Comparison of ENCODE assay signal across 8 mouse cellular contexts in genomic region chr17:50189381-50190012, GRCm38 (mm10). TPM values are rescaled to one million over a fixed set of nuclear protein-coding genes. Genes with fewer than 3 reads are reported as not detected.
A peak's percentile ranks its signal among the peaks of the same experiment; 100 is the strongest.
DNase-seq lines count a peak whose midpoint lies in the region; ATAC-seq and TF ChIP-seq lines count a peak whose summit lies in the region.

No protein-coding gene starts in this region.

- H3K27me3 ChIP-seq in MEL (ENCODE audit: control insufficient read depth in 1 of 2, insufficient read depth in 2 of 2, low read length in 2 of 2) = no peaks in the 10 kb centered on the region
- H3K27me3 ChIP-seq in forebrain, embryonic 16.5 days (replicated peaks; ENCODE audit: control insufficient read depth, insufficient read depth, low read length) = peaks cover 8% of the 10 kb centered on the region

- peak; percentile 48 to 78 (median 69); a peak in 5 of 6 replicates for TF ChIP-seq CTCF in MEL (IDR thresholded peaks at IDR 0.05 in 2 of 3, conservative IDR thresholded peaks at IDR 0.05 in 1 of 3; ENCODE audit: control insufficient read depth in 1 of 3, insufficient read depth in 1 of 3, low read depth in 2 of 3, low read length in 3 of 3, poor library complexity in 1 of 3, severe bottlenecking in 1 of 3)
- TF ChIP-seq CTCF in bone marrow macrophage, adult 2 months (IDR thresholded peaks at IDR 0.05; ENCODE audit: low read depth, low read length) = no peak

- H3K4me1 ChIP-seq in MEL (ENCODE audit: control insufficient read depth in 1 of 2, insufficient read depth in 2 of 2, low read length in 2 of 2) = peaks cover 7 to 18% of the 10 kb centered on the region in 2 experiments
- H3K4me1 ChIP-seq in bone marrow macrophage, adult 2 months (ENCODE audit: control insufficient read depth, insufficient read depth, low read length) = peaks cover 40% of the 10 kb centered on the region
- peaks cover 20% of the 10 kb centered on the region for H3K4me1 ChIP-seq in forebrain, embryonic 16.5 days (replicated peaks; ENCODE audit: control insufficient read depth, insufficient read depth, low read length)

- peak overlapping the region; percentile 74 for H3K27ac ChIP-seq in MEL (ENCODE audit: control insufficient read depth, low read depth, low read length)
- H3K27ac ChIP-seq in bone marrow macrophage, adult 2 months (ENCODE audit: insufficient read depth, low read depth, low read length) = peak overlapping the region; percentile 61
- H3K27ac ChIP-seq in forebrain, embryonic 16.5 days (ENCODE audit: low read length) = no peak overlapping the region

- H3K36me3 ChIP-seq in MEL (ENCODE audit: control insufficient read depth in 1 of 2, insufficient read depth in 2 of 2, low read length in 2 of 2) = peaks cover 7% of the 10 kb centered on the region in 2 experiments
- H3K36me3 ChIP-seq in forebrain, embryonic 16.5 days (ENCODE audit: control insufficient read depth, insufficient read depth) = no peaks in the 10 kb centered on the region

- no peak for TF ChIP-seq EP300 in MEL (IDR thresholded peaks at IDR 0.05; ENCODE audit: low read depth in 1 of 2, low read length in 2 of 2)

- peak overlapping the region; percentile 100 for H3K4me2 ChIP-seq in forebrain, embryonic 16.5 days (ENCODE audit: low read length)

- H3K4me3 ChIP-seq in MEL (ENCODE audit: control insufficient read depth in 1 of 2, insufficient read depth in 1 of 2, low read depth in 2 of 2, low read length in 2 of 2) = peak overlapping the region; percentile 74 to 87
- H3K4me3 ChIP-seq in bone marrow macrophage, adult 2 months (ENCODE audit: insufficient read depth, low read length) = peak overlapping the region; percentile 94
- H3K4me3 ChIP-seq in forebrain, embryonic 16.5 days (replicated peaks; ENCODE audit: low read length) = peak overlapping the region; percentile 67

- peak; percentile 54 to 85; a peak in 3 of 4 replicates for TF ChIP-seq POLR2A in MEL (IDR thresholded peaks at IDR 0.05; ENCODE audit: control insufficient read depth in 1 of 2, insufficient read depth in 1 of 2, low read depth in 1 of 2, low read length in 2 of 2, poor library complexity in 1 of 2)
- no peak for TF ChIP-seq POLR2A in bone marrow macrophage, adult 2 months (IDR thresholded peaks at IDR 0.05; ENCODE audit: borderline replicate concordance, low read depth, low read length)

- peak; percentile 89 for DNase-seq in MEL (ENCODE audit: low read depth, low spot score)
- peak; percentile 58 to 70 for DNase-seq in layer of hippocampus, postnatal 10 days (ENCODE audit: low spot score in 2 of 2)
- peak; percentile 60 for DNase-seq in skeletal muscle tissue, adult 2 months (ENCODE audit: low read depth, low spot score)

- peaks cover 50% of the 10 kb centered on the region for H3K79me2 ChIP-seq in MEL (ENCODE audit: control insufficient read depth, insufficient read depth, low read length, poor library complexity)

- H3K9me3 ChIP-seq in MEL (replicated peaks; ENCODE audit: insufficient read depth, low read length) = no peaks in the 10 kb centered on the region
- H3K9me3 ChIP-seq in forebrain, embryonic 16.5 days (ENCODE audit: control insufficient read depth, low read length) = no peaks in the 10 kb centered on the region

- TF ChIP-seq RAD21 in MEL (IDR thresholded peaks at IDR 0.05; ENCODE audit: low read depth, low read length) = peak; percentile 31

- H3K9ac ChIP-seq in MEL (ENCODE audit: control insufficient read depth, low read depth, low read length, poor library complexity, severe bottlenecking) = peak overlapping the region; percentile 83
- peak overlapping the region; percentile 68 for H3K9ac ChIP-seq in forebrain, embryonic 16.5 days (replicated peaks; ENCODE audit: low read depth, low read length)

- peak; percentile 52 for ATAC-seq in forebrain, embryonic 16.5 days
- peak; percentile 82 to 90 for ATAC-seq in hematopoietic stem cell, adult 5-6 weeks (replicated peaks in 1 of 2; ENCODE audit: insufficient read depth in 1 of 2, low FRiP score in 2 of 2, low TSS enrichment in 1 of 2, low read depth in 1 of 2, poor library complexity in 2 of 2, severe bottlenecking in 2 of 2)
- peak; percentile 84 for ATAC-seq in megakaryocyte progenitor cell, adult 5-6 weeks (replicated peaks; ENCODE audit: poor library complexity)
- ATAC-seq in erythroid progenitor cell, adult 5-6 weeks (replicated peaks; ENCODE audit: low FRiP score, poor library complexity, severe bottlenecking) = no peak

- under 1% methylated on average over 24 of the region's 24 CpGs for WGBS in forebrain, embryonic 16.5 days

TF ChIP-seq in MEL, 35 proteins besides CTCF, POLR2A, EP300 and RAD21:
- TF ChIP-seq CHD2 (IDR thresholded peaks at IDR 0.05; ENCODE audit: low read length) (no peak), USF1 (IDR thresholded peaks at IDR 0.05; ENCODE audit: low read depth, low read length) (no peak), MAX (IDR thresholded peaks at IDR 0.05; ENCODE audit: low read length) (peak; percentile 49), GATA1 (IDR thresholded peaks at IDR 0.05; ENCODE audit: low read depth, low read length) (no peak), NRF1 (IDR thresholded peaks at IDR 0.05; ENCODE audit: insufficient read depth, low read depth, low read length, poor library complexity, severe bottlenecking) (peak; percentile 85), ZMIZ1 (IDR thresholded peaks at IDR 0.05; ENCODE audit: low read depth, low read length) (peak; percentile 78; the same call in 1 of the 2 replicates), JUND (IDR thresholded peaks at IDR 0.05; ENCODE audit: low read depth, low read length) (no peak), POLR2AphosphoS2 (IDR thresholded peaks at IDR 0.05; ENCODE audit: low read length) (peak; percentile 62; the same call in 1 of the 2 replicates), ZNF384 (IDR thresholded peaks at IDR 0.05; ENCODE audit: low read depth, low read length) (no peak), MAFK (IDR thresholded peaks at IDR 0.05; ENCODE audit: borderline replicate concordance, low read depth, low read length) (no peak), MEF2A (IDR thresholded peaks at IDR 0.05; ENCODE audit: extremely low read depth, insufficient replicate concordance, low read depth, low read length, poor library complexity, severe bottlenecking) (no peak), MYB (IDR thresholded peaks at IDR 0.05; ENCODE audit: low read depth, low read length) (no peak), MYC (IDR thresholded peaks at IDR 0.05; ENCODE audit: low read depth, low read length) (peak; percentile 81), TAL1 (IDR thresholded peaks at IDR 0.05; ENCODE audit: low read length) (no peak), RCOR1 (IDR thresholded peaks at IDR 0.05; ENCODE audit: low read depth, low read length) (no peak), POLR2AphosphoS5 (IDR thresholded peaks at IDR 0.05; ENCODE audit: borderline replicate concordance, low read depth, low read length) (no peak), ELF1 (IDR thresholded peaks at IDR 0.05; ENCODE audit: low read depth, low read length) (0 out of 2 replicates have a peak, but pooled peaks have one; percentile 7), MXI1 (IDR thresholded peaks at IDR 0.05; ENCODE audit: low read depth, low read length) (peak; percentile 86), USF2 (IDR thresholded peaks at IDR 0.05; ENCODE audit: borderline replicate concordance in 1 of 2, insufficient read depth in 1 of 2, low read depth in 1 of 2, low read length in 2 of 2) (no peak), BHLHE40 (IDR thresholded peaks at IDR 0.05; ENCODE audit: borderline replicate concordance, low read depth, low read length) (no peak), ZC3H11A (IDR thresholded peaks at IDR 0.05; ENCODE audit: low read depth, low read length) (0 out of 2 replicates have a peak, but pooled peaks have one; percentile 10), UBTF (IDR thresholded peaks at IDR 0.05; ENCODE audit: borderline replicate concordance, insufficient read depth, low read depth, low read length) (no peak), CHD1 (IDR thresholded peaks at IDR 0.05; ENCODE audit: low read depth, low read length) (peak; percentile 74; the same call in 1 of the 2 replicates), HCFC1 (IDR thresholded peaks at IDR 0.05; ENCODE audit: low read depth, low read length) (no peak), KAT2A (conservative IDR thresholded peaks at IDR 0.05; ENCODE audit: low read depth, low read length) (no peak), E2F4 (IDR thresholded peaks at IDR 0.05; ENCODE audit: borderline replicate concordance, low read depth, low read length) (no peak), TCF12 (IDR thresholded peaks at IDR 0.05; ENCODE audit: low read depth, low read length) (peak; percentile 31; the same call in 1 of the 2 replicates), NELFE (IDR thresholded peaks at IDR 0.05; ENCODE audit: low read depth, low read length) (peak; percentile 81), TBP (IDR thresholded peaks at IDR 0.05; ENCODE audit: low read depth, low read length) (peak; percentile 63; the same call in 1 of the 2 replicates), ETS1 (IDR thresholded peaks at IDR 0.05; ENCODE audit: low read depth, low read length) (0 out of 2 replicates have a peak, but pooled peaks have one; percentile 13), MAZ (IDR thresholded peaks at IDR 0.05; ENCODE audit: low read depth, low read length) (no peak), ZKSCAN1 (IDR thresholded peaks at IDR 0.05; ENCODE audit: low read depth, low read length) (no peak), GABPA (IDR thresholded peaks at IDR 0.05; ENCODE audit: low read depth, low read length) (no peak), SMC3 (IDR thresholded peaks at IDR 0.05; ENCODE audit: low read depth, low read length) (peak; percentile 56), SIN3A (IDR thresholded peaks at IDR 0.05; ENCODE audit: low read length) (peak; percentile 64)

RNA-seq across cellular contexts. Expression of gene Rftn1, which starts 1.0 kb away (rescaled TPM):
- total RNA-seq in MEL (2012; rRNA removed) = 69.1 and 70.2 TPM in 2 replicates
- polyA plus RNA-seq in MEL (2012; ENCODE audit: insufficient read depth in 1 of 2, insufficient read length in 2 of 2, low read depth in 1 of 2, low replicate concordance in 2 of 2, missing spikeins in 1 of 2) = 10 to 100 TPM in 1 of 2 experiments, not detected in 1; 76.1 TPM
- 69.7 and 76.5 TPM in 2 replicates for polyA plus RNA-seq in bone marrow macrophage, adult 2 months (2012; ENCODE audit: insufficient read depth, insufficient read length, missing spikeins)
- 17.8 and 24.6 TPM in 2 replicates for polyA plus RNA-seq in forebrain, embryonic 16.5 days (2015; fragmentation: Nextera tagmentation; extraction: Ambion mirVana)
- total RNA-seq in hematopoietic stem cell, adult 5-6 weeks (2017) = 33.6 and 35.4 TPM in 2 replicates
- 10 to 100 TPM; 22.1 to 23.2 TPM for total RNA-seq in layer of hippocampus, postnatal 10 days (2021)
- 13.2 and 15.5 TPM in 2 replicates for total RNA-seq in megakaryocyte progenitor cell, adult 5-6 weeks (2015)
- 29.8 and 36.5 TPM in 2 replicates for total RNA-seq in megakaryocyte progenitor cell, adult 5-6 weeks (2017)
- total RNA-seq in erythroid progenitor cell, adult 5-6 weeks (2015; ENCODE audit: low replicate concordance) = 2.9 and 4.6 TPM in 2 replicates
- 3.6 and 5.4 TPM in 2 replicates for total RNA-seq in erythroid progenitor cell, adult 5-6 weeks (2017; ENCODE audit: low replicate concordance)
